Mouse (Mus musculus): ENCODE results near the gene Fam32a. TPM values are rescaled to one million over a fixed set of nuclear protein-coding genes. Genes with fewer than 3 reads are reported as not detected.
A peak's percentile ranks its signal among the peaks of the same experiment; 100 is the strongest.

Fam32a gene
- total RNA-seq, 4 experiments from 2014 or later, result 57.9 to 61.4 (median 58.4) TPM

- peak; percentile 93 to 98 for DNase-seq (ENCODE audit: low spot score in 2 of 2)
Observed at GRCm38 (mm10) chr8:72239499-72240402, 20.2 kb downstream of the Fam32a start, which contains the start of gene Ap1m1. TSS of gene Ap1m1 (plus strand) at chr8:72240018.

GRCm38 (mm10) chr8:72240403-72240763 is 20.9 kb downstream of the Fam32a start:
- DNase-seq (ENCODE audit: low spot score in 2 of 2), result no peak

DNA sequence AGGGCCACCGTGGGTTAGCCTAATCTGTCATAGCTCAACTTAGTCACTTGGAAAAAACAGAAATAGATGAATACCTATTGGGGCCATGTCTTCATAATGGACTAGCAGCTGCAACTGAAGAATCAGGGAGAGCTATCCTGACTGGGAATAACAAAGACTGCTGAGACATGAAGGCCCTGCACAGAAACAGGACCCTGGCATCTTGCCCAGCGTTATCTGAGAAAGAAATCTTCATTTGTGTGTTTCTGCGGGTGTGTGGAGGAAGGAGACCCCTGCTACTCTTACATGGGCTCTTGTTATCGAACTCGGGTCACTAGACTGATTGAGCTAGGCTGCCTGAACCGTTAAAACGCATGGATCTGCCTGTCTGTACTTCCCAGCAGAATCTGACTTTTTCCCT is 21.4 kb downstream of the Fam32a start:
- no peak for DNase-seq (ENCODE audit: low spot score in 2 of 2)

DNA sequence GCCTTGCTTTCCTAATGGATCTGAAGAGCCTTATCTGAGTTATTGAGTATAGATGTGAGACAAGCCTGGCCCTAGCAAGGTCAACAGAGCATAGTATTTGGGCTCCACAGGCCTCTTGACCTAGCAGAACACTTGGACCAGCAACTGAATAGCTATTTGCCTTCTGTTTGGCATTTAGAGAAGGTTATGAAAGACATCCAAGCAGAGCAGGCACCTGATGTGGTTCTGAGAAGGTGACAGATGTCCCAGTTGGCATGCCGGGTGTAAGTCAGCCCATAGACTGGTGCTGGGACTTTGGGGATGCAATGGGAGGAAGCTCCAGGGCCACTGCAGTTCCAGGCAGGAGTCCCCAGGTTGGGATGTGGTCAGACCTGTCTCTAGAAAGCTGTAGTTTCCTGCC is 22.7 kb downstream of the Fam32a start:
- no peak for DNase-seq (ENCODE audit: low spot score in 2 of 2)

GRCm38 (mm10) chr8:72244610-72245009 is 25.1 kb downstream of the Fam32a start:
- DNase-seq (ENCODE audit: low spot score in 2 of 2), result no peak

DNA sequence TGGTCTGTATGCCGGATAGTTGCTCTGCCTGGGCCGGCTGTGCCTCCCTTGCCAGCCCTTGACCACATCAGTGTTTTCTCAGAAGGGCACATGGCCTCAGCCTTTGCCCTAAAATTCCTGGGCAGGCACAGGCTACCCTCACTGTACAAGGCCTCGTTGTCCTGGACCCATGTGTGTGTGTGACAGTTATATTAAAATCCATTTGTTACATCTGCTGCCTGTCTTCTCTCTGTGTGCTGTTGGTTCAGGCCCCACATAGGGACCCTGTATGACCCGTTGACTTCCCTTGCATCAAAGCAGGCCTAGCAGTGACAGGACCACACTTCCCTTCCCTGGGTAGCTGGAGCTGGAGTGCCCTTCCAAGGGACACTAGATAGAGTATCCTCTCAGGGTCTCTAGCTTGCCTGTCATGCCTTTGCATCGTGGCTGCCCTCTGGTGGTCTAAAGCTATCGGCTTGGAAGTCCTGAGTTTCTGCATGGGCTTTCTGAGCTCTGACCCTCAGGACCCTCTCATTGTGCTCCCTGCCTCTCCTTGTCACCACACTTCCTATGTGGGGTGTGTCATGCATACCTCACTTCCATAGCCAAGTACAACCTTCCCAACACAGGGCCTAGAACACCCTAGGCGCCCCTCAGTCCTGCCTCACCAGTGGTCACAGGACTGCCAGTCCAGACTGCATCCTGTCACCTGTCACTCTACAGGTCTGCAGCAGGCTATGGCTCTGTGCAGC is 37.8 kb downstream of the Fam32a start:
- no peak for DNase-seq (ENCODE audit: low spot score in 2 of 2)

DNA sequence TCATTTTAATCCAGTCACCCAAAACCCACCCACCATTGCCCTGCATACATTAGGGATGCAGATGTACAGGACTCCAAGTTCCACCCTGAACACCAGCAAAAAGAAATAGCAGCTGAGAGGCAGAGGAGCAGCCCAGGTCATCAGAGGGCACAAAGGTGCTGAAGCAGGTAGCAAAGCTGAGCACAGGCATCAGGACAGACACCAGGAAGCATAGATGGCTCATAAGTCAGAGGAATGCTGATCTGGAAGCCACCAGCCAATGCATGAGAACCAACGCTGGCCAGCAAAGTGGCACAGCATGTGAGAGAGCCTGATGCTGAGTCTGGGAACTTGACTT is 38.3 kb downstream of the Fam32a start:
- DNase-seq (ENCODE audit: low spot score in 2 of 2), result no peak

DNA sequence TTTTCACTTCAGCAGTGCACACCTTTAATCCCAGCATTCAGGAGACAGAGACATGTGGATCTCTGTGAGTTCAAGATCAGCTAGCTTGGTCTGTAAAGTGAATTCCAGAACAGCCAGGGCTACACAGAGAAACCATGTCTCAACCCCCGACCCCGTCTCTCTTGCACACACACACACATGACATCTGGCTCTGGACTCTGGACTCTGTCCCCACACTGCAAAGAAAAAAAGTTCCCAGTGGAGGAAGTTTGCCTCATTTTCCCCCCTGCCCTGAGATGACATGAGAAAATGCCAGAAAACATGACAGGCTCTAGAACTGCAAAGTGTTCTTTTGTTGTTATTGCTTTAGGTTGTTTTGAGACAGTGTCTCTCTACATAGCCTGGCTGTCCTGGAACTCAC is 40.3 kb downstream of the Fam32a start:
- DNase-seq (ENCODE audit: low spot score in 2 of 2), result no peak

GRCm38 (mm10) chr8:72260585-72260984 is 41.1 kb downstream of the Fam32a start:
- DNase-seq (ENCODE audit: low spot score in 2 of 2), result no peak

- no peak for DNase-seq (ENCODE audit: low spot score in 2 of 2)
Observed at GRCm38 (mm10) chr8:72261019-72261418, 41.5 kb downstream of the Fam32a start.

DNA sequence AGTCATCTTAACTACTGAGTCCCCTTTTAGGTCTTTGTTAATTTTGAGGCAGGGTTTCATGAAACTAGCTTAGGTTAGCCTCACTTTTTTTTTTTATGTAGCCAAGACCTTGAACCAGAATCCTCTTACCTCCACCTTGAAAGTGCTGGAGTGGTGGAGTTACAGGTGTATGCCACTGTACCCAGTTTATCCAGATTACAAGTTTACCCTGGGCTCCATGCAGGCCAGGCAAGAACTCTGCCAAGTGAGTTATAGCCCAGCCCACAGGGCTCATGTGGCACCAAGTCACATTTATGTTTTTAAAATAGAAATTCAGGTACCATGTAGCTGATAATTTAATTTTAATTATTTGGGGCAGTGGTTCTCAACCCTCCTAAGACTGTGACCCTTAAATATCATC is 41.9 kb downstream of the Fam32a start:
- no peak for DNase-seq (ENCODE audit: low spot score in 2 of 2)

- no peak for DNase-seq (ENCODE audit: low spot score in 2 of 2)
Observed at GRCm38 (mm10) chr8:72261872-72262271, 42.3 kb downstream of the Fam32a start.

- no peak for DNase-seq (ENCODE audit: low spot score in 2 of 2)
Observed at GRCm38 (mm10) chr8:72262756-72263155, 43.2 kb downstream of the Fam32a start.

GRCm38 (mm10) chr8:72263451-72263850 is 43.9 kb downstream of the Fam32a start:
- no peak for DNase-seq (ENCODE audit: low spot score in 2 of 2)

- DNase-seq (ENCODE audit: low spot score in 2 of 2), result no peak
Observed at GRCm38 (mm10) chr8:72265342-72265741, 45.8 kb downstream of the Fam32a start.

DNA sequence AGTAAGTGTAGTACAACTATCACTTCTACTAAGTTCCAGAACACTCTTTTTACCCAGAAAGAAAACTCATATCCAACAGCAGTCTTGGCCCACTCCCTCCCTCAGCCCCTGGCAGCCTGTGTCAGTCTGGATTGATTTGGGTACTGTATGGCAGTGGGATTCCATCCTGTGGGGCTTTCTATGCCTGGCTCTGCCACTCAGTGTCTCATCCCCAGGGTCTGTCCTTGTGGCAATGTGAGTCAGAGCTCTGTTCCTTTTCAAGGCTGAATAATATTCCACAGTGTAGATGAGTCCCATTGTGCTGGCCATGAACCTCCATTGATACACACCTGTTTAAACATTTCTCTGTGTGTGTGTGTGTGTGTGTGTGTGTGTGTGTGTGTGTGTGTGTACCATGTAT is 47.1 kb downstream of the Fam32a start:
- no peak for DNase-seq (ENCODE audit: low spot score in 2 of 2)

DNA sequence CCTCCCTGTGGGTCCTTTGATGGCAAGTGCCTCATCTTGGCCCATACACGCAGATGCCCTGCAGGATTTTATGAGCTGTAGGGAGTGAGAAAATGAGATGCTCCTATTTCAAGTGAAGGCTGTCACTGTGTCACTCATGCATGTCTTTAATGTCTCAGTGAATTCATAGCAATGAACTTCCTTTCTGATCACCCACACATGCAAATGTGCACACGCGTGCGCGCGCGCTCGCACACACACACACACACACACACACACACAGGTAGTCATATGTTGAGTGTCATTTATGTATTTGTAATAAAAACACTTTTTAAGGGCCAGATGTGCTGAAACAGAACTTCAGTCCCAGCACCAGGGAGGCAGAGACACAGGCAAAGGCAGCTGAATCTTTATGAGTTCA is 47.6 kb downstream of the Fam32a start:
- no peak for DNase-seq (ENCODE audit: low spot score in 2 of 2)

- no peak for DNase-seq (ENCODE audit: low spot score in 2 of 2)
Observed at GRCm38 (mm10) chr8:72268356-72268755, 48.8 kb downstream of the Fam32a start.

- DNase-seq (ENCODE audit: low spot score in 2 of 2), result no peak
Observed at GRCm38 (mm10) chr8:72270606-72271005, 51.1 kb downstream of the Fam32a start.

- no peak for DNase-seq (ENCODE audit: low spot score in 2 of 2)
Observed at GRCm38 (mm10) chr8:72271051-72271660, 51.6 kb downstream of the Fam32a start.

DNA sequence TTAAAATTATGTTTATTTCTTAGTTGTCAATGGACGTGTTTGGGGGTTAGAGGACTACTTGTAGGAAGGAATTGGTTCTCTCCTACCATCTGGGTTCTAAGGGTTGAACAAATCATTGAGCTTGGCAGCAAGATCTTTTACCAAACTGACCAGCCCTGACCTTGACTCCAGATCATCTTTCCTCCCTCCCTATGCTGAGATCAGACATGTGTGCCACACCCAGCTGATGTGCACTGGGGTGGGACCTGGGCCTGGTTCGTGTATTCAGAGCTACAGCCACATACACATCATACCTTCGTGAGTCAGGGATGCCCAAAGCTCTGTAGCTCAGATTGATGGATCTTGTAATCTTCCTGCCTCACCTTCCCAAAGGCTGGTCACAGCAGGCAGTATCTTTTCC is 52.2 kb downstream of the Fam32a start:
- DNase-seq (ENCODE audit: low spot score in 2 of 2), result no peak

DNA sequence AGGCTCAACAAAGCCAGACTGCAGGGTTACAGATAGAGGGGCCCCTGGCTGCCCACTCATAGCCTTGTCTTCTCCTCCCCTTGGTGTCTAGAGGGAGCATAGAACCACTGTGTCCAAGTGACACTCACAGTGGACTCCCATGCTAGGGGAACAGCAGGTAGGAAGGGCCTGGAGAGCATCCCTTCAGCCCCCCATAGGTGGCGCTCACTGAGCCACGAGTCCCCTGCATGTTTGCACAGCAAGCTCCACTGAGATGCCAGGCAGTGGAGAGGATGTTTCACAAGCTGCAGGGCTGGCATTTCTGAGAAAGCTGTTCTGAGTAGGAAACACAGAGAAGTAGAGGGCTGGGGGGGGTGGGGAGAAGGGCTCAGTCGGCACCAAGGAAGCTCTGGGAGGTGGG is 52.8 kb downstream of the Fam32a start:
- no peak for DNase-seq (ENCODE audit: low spot score in 2 of 2)

Measured in left cerebral cortex, adult 8-10 months (tissue).